Mouse (Mus musculus): ENCODE data around the gene Ash1l.

DNA sequence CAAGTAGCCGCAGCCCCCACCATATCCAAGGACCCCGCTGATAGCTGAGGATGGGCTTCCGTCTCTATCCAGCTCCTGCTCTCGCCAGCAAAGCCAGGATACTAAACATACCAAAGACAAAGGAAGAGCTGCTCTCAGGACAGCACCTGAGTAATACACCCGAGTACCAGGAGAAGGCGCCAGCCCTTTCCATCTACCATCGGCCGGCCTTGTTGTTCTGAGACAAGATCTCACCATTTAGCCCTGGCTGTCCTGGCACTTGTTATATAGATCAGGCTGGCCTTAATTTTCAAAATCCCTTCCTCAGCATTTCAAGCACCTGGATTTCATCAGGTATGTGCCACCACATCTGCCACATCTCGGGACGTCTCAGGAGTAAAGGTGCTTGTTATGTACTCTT is 11.4 kb upstream of the Ash1l start:
- TF ChIP-seq CTCF (IDR thresholded peaks at IDR 0.05; ENCODE audit: extremely low read depth, insufficient read length, insufficient replicate concordance, low read depth, low read length): no peak
- no peak for TF ChIP-seq POLR2A (IDR thresholded peaks at IDR 0.05; ENCODE audit: low read depth, low read length)
